Mouse (Mus musculus) R1 (cell line): ENCODE results near the gene Txndc9.
"Not testable (repeated sequence)": the region's sequence is repeated elsewhere in the genome, so short reads cannot be mapped to it uniquely, and the experiment has no call there.

Experiments
- DNase-seq: peaks from one replicate; pipeline ENCODE4 v3.0.0-alpha.2; 2018; ENCODE audit warnings: low read depth, low spot score

The Txndc9 gene

DNA sequence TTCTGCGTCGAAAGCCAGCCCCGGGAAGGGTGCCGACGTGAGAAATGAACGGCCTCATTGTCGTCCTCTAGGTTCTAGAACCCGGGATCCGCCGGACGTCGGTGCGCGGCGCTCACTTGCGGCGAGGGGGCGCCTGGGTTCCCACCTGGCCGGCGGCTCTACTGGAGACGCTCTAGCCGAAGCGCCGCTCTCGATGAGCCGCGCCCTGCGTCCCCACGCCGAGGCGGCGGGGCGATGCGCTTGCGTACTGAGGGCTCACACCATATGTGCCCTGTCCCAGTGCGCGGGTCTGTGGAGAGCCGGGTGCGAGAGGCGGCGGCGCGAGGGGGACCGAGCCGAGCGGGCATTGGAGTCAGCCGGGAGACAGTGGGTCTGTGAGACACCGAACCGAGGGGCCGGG lies at the start of gene Txndc9, which contains the start of gene Eif5b:
Gene Txndc9 (minus strand): TSS at position 27 of the 400 bp plus-strand sequence.
Gene Eif5b (plus strand): TSS at position 144 of the 400 bp plus-strand sequence.
- peak; percentile 95 for DNase-seq

DNA sequence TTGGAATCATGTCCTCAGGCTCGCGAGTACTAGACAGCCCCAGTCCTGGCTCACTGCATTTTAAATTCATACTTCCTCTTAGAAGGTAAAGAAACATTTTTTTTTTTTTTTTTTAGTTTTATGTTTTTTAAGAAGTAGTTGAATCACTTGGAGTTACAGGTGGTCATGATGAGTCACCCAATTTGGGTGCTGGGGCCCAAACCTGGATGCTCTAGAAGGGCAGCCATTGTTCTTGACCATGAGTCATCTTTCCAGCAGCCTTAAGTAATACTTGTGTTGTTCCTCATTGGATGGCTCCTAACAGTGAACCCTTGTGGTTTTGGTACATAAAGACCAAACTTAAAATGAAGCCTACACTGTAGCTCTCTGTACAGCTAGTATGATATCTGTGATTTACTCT lies 41.2 kb upstream of the Txndc9 start:
- no peak for DNase-seq

DNA sequence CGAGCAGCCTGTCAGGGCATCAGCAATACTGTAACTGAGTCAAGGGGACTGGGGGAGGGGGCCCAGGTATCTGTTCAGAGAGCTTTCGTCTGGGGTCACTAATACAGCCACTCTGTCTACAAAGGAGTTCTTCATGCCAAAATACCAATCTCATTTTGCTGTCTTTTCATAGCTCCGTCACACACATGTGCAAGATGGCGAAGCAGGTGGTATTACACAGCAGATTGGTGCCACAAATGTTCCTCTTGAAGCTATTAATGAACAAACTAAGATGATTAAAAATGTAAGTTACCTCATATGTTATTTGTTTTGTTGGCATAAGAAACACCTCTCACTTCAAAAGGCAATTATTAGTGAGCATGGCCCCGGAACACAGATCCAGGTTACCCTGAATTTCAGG lies 39.7 kb upstream of the Txndc9 start:
- no peak for DNase-seq

DNA sequence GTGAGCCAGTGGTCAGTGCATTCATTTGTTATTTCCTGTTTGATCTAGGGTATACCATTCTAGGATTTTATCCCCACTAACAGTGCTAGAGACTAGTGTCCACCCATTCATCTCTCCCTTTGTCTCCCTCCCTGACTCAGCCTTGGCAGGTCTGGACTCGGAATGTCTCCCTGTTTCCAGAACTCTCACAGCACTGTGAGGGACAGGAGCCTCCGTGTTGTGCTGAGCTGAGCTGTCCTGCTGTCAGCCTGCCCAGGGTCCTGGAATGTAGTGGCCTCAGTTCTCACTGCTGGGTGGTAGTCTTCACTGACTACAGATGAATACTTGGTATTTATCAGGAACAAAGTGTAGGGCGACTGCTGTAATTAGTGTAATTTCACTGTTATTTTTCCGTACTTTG lies 37.8 kb upstream of the Txndc9 start:
- DNase-seq = no peak

DNA sequence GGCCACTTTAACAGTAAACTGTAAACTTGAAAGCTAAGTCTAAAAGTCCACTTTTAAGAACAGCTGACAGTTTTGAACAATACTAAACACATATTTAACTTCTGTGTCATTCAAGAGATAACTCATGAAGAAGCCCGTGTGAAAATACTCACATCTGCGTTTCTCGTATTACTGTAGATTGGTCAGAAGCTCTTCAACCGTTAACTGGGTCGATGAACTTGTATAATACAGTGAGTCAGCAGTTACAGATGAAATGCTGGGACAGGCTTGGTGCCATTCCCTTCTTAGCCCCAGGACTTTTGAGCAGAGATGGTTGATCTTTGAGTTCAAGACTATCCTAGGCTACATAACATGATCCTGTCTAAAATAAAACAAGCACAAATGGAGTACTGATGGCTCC lies 33.7 kb upstream of the Txndc9 start:
- no peak for DNase-seq

DNA sequence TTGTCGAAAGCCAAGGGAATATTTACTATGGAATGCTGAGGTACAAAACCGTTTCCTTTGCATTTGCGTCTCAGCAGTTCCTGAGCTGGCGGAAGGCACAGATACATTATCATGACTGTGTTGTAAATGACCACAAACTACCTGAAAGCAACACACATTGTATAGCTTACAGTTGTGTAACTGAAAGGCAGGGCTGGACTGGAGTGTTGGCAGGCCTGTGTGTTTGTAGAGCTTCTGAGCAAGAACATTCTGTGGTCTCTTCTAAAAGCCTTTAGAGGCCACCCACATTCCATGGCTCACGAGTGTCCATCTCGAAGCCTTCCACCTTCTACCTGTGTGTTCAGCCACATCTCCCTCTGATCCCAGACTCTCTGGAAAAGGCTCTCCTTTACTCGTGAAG lies 29.6 kb upstream of the Txndc9 start:
- no peak for DNase-seq

DNA sequence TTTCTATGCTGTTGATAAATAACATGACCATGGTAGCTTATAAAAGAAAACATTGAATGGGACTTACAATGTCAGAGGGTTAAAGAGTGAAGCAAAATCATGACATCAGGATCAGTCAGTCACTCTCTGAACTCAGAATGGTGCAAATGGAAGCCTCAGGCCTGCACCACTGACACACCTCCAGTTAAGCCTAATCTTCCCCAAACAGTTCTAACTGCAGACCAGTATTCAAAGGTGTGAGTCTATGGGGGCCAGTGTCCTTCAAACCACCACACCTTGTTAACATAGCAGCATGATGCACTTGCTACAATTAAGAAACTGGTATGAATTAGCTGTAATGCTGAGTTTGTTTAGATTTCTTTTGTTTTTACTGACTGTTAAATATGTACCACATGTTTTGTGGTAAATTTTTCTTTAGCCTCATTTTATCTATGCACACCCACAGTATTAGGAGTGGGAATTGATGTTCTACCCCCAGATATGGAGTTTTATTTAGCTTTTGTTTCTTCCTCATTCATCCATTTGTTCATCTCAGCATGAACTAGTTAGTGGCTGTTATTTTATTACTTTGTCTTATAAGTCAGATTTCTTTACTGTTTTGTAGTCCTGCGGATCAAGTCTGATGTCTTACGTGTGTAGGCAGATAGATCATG lies 17.0 kb upstream of the Txndc9 start:
- DNase-seq = no peak

DNA sequence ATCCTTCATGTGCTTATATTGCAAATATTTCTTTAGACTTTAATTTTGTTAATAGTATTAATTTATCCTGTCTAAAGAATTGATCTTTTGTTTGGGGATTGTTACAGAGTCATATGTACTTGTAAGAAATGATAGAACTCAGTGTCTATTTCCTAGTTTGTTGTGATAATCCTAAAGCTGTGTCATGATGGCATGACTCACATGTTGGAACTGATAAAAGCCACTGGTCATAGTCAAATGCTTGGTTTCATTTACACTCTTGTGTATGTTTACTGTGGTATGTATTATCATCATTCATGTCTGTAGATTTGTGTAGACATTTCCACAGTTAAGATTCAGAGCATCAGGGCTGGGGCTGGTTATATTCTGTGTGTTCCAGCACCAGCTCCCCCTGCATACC lies 14.8 kb upstream of the Txndc9 start:
- DNase-seq = no peak

DNA sequence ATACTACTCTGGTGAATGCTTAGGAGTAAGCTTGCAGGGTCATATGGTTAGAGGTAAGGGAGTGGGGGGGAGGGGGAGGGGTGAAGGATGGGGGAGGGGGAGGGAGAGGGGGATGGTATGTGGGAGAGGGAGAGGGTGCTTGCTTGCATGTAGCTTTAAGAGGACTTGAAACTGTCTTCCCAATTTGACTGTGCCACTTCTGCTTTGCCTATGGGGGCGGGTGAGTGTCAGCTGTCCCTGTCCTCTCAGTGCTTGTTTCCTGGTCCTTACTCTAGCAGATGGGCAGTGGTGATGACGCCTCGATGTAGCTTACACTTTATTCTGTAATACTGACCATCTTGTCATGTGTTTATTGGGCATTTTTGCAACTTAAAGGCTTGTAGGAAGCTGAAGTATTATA lies 14.4 kb upstream of the Txndc9 start:
- DNase-seq = no peak

DNA sequence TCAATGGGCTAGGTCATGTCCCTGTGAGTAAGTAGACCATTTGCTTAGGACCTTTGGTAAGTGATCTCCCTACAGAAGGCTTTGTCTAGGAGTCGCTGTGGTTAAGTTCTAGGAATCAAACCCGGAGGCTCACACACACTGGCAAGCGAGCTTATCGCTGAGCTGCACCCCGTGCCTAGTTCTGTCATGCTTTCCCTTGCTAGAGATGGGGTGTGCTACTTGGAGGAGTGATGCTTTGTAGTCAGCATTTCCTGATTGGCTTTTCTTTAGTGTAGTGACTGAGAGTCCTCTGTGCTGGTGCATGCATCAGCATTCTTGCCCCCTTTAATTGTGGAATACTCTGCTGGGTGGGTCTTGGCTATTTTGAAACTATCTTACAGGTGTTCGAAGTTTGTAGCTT lies 14.0 kb upstream of the Txndc9 start:
- no peak for DNase-seq

DNA sequence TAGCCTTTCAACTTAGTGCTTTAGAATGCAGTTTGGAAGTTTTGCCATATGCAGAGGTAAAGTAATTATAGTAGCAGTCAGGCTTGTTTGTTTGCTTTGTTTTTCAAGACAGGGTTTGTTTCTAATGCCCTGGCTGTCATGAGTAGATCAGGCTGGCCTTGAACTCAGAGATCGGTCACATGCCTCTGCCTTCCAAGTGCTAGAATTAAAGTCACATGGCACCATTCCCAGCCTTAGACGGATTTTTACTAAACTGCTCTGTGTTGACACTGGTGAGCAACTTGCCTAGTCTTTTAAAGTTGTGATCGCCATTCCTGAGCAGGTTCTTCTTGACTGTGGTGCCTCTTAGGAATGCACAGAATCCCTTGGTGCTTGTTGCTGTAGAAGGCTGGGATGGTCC lies 9.0 kb upstream of the Txndc9 start:
- no peak for DNase-seq

DNA sequence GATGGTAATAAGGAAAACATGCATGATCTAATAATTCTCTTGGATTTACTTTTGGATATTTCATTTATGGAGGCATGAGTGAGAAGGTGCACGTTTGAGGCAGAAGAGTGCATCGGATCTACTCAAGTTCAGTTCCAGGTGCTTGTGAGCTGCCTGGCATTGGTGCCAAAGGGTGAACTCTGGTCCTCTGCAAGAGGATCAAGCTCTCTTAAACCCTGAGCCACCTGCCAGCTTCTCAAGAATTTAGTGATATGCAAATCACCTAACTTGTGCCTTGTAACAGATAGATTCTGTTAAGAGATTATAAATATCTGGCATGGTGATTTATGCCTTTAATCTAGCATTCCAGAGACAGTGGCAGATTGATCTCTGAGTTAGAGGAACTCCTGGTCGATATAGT lies 5.4 kb upstream of the Txndc9 start:
- no peak for DNase-seq

DNA sequence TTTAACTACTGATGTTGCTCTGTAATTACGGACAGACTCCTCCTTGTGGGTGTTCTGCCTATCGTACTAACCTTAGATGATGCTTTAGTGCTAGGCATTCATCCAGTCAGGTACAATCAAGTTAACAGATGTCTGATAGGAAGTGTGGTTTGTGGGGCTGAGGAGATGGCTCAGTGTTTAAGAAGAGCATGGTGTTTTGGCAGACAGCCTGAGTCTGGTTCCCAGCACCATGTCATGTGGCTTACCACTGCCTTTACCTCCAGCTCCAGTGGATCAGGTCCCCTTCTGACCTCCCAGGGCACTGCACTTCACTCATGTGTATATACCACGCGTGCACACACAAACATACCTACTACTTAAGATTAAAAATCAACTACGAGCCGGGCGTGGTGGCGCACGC lies 4.3 kb upstream of the Txndc9 start:
- DNase-seq = peak; percentile 24

DNA sequence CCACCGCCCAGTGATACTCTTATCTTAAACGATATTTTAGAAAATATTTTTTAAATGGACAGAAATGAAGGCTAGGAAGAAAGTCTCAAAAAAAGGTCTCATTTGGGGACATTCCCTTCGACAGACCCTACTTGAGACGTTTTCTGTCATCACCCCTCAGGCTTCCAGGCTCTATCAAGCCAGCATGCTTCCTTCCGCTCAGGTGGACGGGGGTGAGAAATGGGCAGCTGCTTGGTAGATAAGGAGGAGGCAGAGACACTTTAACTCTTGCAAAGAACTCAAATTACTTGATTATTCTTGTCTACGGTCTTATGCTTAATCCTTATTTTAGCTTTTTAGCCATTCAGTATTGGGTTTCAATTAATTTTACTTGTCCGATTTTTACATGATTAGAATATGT lies 3.2 kb upstream of the Txndc9 start:
- DNase-seq = no peak

DNA sequence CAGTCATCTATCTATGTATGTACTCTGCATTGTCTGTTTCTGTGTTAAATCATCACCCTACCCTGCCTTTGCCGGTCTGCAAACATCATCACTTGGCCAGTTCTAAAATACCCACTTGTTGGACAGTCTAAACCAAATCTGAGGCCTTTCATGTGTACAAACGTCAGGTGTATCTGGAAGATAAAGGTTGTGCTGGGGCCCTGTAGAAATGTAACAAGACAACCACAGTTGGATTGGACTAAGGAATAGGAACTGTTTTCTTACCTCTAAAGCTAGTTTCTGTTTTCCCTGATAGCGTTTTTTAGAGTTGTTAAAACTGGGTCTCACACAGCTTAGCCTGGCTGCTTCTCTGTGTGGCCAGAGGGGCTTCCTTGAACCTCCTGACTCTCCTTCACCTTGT lies 1.9 kb upstream of the Txndc9 start:
- no peak for DNase-seq

DNA sequence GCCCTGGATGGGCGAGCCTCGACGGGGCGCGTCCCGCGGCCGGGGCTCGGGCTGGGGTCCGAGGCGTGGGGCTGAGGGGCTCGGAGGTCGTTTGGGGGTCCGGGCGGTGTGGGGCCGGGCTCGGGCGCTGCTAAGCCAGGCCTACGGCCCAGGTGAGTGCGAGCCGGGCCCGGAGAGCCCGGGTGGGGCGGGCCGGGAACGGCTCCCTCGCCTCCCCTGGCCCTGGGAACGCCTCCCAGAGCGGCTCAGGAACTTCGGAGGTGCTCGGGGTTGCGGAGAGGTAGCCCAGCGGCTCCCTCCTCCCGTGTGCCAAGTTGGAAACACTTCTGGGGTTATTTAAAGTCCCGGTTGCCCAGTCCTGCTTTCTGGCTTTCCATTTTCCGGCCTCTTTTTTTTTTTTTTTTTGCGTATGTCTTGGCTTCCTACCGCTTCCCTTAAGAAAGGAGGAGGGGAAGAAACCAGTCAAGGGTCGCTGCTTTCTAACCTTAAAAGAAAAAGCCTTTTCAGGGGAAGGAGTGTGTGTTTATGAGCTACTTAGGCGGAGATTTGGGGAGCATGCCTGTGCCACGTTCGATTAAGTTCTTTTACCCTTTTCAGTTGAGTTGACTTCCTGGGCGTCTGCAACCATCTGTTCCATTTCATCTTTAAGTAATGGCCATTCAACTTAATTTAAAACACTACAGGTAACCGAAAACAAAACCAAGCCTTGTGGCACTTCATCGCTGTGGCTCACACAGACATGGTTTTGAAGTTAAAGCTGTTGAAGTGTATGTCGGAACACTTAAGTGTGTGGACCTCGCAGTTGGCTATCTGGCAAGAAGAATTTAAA lies 892 bp upstream of the Txndc9 start:
- peak; percentile 45 for DNase-seq

DNA sequence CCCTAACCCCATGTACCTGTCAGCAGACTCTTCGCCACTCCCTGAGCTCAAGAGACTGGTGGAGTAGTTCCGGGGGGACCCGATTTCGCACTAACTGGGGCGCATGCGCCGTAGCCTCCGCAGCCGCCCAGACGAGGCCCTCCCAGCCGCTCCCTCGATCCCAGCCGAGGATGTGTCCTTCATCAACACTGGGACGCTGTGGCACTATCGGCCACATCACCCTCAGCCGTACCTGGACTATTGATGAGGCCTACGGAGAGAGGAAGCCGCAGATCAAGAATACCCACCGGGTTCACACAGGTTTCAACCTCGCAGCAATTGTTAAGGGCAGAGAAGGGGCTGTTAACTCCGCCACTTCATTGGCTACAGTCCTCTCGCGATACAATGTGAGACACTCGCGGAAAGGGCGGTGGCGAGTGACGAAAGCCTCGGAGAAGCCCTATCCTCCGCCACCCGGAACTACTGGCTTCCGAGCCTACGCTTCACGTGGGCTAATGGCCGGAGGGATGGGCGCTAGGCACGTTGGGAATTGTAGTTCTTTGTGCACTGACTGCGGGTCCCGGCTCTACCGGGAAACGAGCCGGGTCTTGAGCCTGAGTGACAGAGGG lies 712 bp downstream of the Txndc9 start:
- DNase-seq = peak; percentile 99

DNA sequence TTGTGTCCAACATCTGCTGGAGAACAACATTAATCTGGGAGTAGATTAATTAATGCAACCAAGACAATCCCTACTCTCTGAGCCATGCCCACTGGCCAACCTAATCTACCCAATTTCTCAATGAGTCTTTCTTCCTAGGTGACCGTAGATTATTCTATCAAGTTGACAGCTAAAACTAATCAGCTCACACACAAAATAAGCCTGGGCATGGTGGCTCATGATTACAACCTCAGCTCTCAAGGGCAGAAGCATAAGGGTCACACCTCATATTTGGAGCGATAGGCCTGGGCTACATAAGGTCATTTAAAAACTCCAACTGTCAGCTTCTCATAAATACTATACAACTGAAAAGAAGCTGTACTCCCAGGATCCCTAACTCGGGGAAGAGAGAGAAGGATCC lies 1.5 kb downstream of the Txndc9 start:
- no peak for DNase-seq

DNA sequence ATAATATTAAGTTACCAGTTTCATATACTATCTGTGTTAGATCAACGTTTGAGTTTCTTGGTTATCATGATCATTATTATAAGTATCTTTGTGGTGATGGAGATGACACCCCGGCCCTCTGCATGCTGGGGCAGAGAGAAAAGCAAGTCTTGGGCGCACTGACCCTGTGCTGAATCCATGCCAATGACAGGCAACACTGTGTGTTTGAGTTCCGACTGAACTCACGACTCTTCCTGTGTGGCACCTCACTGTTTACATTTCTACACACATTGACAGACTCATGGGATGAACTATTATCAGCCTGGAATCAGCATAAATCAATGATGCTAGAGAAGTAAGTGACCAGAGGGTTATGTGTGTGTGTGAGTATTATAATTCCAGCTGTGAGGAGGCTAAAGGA lies 9.8 kb downstream of the Txndc9 start:
- DNase-seq = no peak

DNA sequence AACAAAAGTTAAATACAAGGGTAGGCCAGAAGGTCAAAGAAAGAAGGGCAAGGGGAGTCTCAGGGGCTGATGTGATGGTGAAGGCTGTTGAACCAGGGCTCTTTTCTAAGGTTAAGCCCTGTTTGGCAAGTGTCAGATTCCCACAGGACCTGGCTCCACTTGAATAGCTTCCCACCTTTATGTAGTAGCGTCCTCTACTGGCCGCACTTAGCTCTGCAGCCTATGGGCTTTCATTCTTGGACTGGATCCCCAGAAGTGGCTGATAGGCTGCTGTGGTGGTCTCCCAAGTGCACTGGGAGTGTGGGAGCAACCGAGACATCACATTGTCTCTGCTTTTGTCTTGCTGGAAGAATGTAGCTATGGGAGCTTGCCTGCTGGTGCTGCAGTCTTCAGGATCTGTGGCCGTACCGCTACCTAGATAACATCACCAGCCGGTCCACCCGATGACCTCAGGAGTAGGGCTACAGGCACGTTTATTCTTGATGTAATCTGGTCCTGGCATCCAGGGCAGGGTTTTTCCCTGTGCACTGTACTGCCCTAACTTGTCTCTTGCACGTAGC lies 11.8 kb downstream of the Txndc9 start:
- DNase-seq = peak; percentile 80

DNA sequence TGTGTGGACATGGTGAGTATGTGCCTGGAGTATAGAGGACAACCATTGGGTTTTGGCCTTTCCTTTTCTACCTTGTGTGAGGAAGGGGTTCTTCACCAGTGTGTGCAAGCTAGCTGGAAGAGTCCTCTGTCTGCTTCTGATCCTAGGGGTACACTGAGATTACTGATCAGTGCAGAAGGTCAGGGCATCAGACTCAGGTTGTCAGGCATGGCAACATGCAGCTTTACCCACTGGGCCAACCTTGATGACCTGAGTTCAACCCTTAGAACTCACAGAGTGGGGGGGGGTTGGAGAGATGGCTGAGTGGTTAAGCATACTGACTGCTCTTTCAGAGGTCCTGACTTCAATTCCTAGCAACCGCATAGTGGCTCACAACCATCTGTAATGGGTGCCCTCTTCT lies 13.4 kb downstream of the Txndc9 start:
- DNase-seq = no peak

DNA sequence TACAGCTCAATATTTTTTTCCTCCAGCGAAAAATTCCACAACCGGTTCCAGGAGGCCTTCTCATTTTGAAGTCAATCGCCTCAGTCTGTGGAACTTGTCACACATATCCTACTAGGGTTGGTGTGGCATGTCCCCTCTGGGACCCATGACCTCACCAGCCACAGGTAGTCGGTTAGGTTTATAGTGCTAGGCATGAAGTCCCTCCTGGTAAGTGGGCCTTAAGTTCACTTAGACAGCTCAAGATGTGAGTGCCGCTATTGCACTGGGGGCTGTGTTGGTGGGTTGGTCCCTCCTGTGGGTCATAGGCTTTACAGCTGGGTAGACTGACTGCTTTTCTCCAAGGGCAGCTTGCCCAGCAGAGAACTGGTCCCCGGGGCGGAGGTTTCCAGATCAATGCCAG lies 20.4 kb downstream of the Txndc9 start:
- no peak for DNase-seq

DNA sequence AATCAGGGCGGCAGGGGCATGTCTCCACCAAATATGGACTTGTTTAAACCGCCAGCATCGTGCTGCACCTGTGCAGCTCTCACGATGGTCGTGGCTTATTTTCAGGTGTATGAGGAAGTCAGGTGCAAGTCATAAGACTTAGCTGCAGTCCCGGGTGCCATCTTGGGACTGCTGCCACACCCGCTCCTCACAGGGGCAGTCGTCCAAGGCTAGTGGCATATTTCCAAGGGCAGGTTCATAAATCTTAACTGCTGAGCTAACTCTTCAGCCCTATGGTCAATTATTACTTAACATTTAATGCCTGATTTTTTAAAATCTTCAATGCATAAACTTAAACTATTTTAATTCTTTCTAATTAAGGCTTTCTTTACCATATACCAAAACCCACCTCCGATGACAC lies 21.0 kb downstream of the Txndc9 start:
- not testable (repeated sequence) for DNase-seq
